Mouse (Mus musculus): ENCODE measurements around the gene Borcs5.

Gene Borcs5

DNA sequence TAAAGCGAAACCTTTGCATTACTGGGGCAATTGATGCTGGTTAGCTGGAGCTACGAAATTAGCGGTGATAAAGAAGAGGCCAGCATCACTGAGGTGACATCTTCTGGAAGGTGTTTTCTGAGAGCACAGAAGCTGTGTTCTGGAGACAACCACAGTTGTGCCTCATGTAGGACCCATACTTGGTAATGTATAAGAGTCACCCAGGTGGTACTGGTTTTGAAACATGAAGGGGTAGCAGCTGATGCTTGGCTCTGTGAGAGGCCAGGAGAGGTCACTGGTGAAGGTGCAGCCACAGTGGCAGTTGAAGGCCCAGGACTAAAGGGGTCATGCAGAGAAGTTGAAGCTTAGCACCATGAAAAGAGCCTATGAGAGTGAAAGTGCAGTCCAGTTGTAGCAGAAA lies at the start of gene Borcs5:
TSS of gene Borcs5 (plus strand) at position 301 of the 400 bp plus-strand sequence.
- no peak for DNase-seq

GRCm38 (mm10) chr6:134591614-134592013 lies 47.7 kb upstream of the Borcs5 start:
- DNase-seq, result no peak

GRCm38 (mm10) chr6:134594569-134595442 lies 44.5 kb upstream of the Borcs5 start:
- peak; percentile 76 for DNase-seq

GRCm38 (mm10) chr6:134597651-134598229 lies 41.6 kb upstream of the Borcs5 start:
- no peak for DNase-seq

DNA sequence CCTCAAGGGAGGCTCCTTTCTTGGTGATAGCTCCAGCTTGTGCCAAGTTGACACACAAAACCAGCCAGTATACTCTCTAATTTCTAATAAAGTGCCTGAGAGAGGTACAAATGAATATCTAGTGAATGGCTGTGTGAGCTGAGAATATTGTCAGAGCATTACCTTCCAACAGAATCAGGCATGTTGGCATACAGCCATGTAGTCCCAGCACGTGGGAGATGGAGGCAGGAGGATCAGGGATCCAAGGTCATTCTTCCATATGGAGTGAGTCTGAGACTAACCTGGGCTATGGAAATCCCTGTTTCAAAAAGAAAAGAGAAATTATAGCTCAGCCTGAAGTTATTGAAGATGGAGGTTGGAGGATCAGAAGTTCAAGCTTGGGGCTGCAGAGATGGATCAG lies 40.1 kb upstream of the Borcs5 start:
- DNase-seq, result no peak

DNA sequence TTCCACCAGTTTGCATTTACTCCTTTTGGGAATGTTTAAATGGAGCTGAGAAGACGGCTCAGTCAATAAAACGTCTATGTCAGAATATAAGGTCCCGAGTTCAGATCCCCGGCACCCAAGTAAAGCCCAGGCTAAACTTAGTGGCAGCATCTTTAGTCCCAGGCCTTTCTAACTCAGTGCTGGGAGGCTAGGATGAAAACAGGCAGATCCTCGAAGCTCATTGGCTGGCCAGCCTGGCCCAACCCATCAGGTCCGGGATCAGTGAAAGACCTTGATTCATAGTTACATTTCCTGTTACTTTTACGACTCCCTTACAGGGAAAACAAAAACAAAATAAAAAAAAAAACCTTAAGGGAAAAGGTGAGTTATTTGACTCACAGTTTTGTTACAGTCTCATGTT lies 38.2 kb upstream of the Borcs5 start:
- no peak for DNase-seq

DNA sequence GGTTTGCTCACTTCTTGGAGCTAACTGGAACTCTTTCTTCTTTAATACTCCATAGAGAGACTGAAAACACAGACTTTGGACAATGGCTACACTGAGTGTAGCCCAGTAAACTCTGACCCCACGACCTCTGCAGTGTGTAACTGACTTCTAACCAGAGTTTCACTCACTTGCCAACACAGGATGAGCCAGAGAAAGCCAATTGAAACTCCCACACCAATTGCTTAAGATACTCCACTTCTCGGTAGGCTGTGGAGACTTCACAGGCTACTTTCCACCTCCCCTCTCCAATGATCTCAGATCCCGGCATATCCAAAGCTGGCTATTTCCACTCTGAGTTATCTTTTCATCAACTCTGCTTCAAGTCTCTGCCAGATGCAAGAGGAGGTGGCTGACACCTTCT lies 37.5 kb upstream of the Borcs5 start:
- no peak for DNase-seq

GRCm38 (mm10) chr6:134602371-134603003 lies 36.8 kb upstream of the Borcs5 start:
- no peak for DNase-seq

DNA sequence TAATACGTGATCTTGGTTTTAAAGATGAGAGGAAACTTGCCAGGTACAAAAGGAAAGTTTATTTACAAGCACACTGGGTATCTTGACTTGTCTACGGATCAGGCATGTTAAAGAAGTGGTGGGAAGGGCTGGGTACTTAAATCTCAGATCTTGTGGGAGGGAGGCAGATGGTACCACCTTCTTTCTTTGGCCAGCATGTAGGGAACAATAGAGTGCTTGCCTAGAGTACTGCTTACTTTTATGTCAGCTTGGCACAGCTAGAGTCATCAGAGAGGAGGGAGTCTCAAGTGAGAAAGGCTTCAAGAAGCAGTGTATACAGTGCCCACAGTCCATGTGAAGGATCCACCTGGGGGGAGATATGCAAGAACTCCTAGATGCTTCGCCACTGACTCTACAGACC lies 34.1 kb upstream of the Borcs5 start:
- DNase-seq, result no peak

DNA sequence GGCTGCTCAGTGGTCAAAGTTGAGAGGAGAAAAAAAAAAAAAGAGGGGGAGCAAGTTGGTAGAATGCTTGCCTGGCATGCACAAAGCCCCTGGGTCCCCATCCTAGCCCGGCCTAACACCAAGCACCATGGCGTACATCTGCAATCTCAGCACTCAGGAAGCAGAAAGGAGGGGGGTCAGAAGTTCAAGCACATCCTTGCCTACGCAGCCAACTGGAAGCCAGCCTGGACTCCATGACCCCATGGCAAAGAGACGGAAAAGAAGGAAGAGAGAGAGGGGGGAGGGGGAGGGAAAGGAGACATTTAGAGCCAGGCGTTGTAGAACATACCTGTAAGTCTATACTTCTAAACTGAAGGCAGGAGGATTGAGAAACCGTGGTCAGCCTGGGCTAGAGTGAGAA lies 32.8 kb upstream of the Borcs5 start:
- peak; percentile 33 for DNase-seq

DNA sequence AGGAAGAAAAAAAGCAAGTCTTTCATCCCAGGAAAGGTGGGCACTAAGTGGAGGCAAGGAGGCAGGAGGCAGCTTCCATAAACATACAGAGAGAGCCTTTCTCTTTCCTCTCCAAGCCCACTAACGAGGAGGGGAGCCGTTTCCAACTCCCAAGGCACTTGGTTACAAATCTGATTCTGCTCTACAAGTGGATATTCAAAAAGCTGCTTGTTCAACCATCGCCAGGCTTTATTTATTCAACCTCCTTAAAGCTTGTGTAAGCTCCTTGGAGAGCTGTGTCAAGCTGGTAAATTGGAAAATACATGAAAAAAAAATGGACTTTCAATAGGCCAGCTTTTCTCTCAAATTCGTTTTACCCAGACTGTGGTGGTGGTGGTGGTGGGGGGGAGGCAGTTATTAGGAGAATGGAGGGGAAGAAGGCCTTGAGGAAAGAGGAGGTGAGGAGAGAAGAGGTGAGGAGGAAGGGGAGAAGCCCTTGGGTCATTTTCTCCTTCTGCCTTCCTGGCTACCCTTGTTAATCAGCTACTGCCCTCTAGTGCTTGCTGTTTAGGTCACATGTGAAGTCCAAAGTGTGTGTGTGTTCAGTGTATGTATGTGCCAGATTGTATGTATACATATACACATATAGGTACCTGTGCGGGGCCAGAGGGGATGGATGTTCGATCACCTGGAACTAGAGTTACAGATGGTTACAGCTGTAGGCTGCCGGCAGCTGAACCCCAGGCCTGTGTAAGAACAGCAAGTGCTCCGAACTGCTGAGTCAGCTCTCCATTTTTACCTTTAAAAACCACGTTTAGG lies 32.2 kb upstream of the Borcs5 start:
- DNase-seq, result peak; percentile 51

- no peak for DNase-seq
These were observed 28.9 kb upstream of the Borcs5 start for GRCm38 (mm10) chr6:134610380-134610779.

GRCm38 (mm10) chr6:134611896-134612295 lies 27.4 kb upstream of the Borcs5 start:
- no peak for DNase-seq

- DNase-seq, result no peak
These were observed 25.0 kb upstream of the Borcs5 start for GRCm38 (mm10) chr6:134614322-134614721.

- peak; percentile 92 for DNase-seq
These were observed 24.3 kb upstream of the Borcs5 start for GRCm38 (mm10) chr6:134614723-134615648.

DNA sequence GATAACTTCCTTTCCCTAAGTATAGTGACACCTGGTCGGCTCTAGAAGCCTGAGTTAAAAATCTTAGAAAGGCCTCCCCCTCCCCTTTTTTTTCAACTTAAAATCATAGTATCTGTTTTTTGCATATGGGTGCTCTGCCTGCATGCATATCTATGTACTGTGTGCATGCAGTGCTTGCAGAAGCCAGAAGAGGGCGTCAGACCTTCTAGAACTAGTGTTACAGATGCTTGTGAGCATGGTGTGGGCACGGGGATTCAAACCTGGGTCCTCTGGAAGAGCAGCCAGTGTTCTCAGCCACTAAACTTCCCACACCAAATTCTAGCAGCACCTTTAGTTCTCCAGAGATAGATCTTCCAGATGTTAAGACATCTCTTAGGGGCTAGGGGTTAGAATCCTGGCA lies 21.7 kb upstream of the Borcs5 start:
- no peak for DNase-seq

DNA sequence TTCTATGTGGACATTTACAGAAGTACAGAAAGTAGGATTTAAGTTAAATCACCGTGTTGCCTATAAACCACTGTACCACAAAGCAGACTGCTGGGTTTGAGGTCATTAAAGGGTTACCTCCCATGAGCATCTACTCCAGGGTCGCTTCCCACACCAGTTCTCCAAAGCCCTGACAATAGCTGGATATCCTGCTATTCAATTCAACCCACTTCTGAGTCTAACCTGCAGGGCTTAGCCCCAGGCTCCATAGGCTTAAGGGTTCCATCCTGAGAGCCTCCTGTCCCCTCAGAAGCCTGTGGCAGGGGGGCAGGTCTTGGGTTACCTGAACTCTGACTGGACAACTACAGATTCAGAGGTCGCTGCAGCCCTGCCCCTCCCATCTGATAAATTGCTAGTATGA lies 19.2 kb upstream of the Borcs5 start:
- no peak for DNase-seq

DNA sequence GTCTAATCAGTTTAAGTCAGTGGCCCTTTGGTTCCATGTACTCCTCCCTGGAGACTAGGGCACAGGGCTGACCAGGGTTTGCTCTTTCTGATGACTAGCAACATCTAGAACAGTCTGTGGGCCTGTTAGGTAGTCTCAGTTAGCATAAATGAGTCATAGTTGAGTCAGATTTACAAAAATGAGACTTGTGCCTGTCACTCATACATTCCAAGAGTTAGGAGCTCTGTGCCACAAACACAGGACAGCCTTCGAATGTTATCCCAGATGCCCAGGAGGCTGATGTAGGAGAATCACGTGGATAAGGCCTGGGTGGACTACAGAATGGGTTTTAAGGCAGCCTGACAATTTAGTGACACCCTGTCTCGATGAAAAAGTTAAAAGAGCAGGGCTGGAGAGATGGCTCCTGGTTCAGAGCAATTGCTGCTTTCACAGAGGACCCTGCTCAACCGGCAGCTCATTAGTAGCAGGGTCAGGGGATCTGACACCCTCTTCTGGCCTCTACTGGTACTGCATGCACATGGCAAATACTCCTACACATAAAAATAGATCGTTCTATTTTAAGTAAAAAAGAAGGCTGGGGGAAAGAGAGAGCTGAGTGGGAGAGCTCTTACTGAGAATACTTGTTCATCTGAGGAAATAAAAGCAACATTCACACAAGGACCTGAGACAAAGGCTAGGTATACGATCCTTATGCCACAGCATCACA lies 18.3 kb upstream of the Borcs5 start:
- DNase-seq, result peak; percentile 34

- no peak for DNase-seq
These were observed 17.8 kb upstream of the Borcs5 start for GRCm38 (mm10) chr6:134621552-134621949.

GRCm38 (mm10) chr6:134625431-134625830 lies 13.9 kb upstream of the Borcs5 start:
- DNase-seq, result no peak

DNA sequence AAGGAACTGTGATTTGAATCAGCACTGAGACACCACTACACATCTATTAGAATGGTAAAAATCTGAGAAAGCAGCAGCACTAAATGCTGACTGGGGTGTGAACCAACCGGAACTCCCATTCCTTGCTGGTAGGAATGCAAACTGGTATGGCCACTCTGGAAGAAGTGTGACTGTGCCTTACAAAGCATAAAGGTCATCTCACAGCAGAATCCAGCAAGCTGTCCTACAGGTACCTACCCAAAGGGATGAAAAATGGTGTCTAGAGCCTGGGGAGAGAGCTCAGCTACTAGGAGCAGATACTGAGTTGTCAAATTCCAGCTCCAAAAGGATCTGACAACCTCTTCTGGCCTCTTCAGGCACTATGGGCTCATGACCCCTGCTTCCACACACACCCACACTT lies 12.7 kb upstream of the Borcs5 start:
- no peak for DNase-seq

All from lung, postnatal 14 days (tissue).